Mouse (Mus musculus) intestine, postnatal 0 days (tissue): Measurements from ENCODE around the gene Sltm. TPM values are rescaled to one million over a fixed set of nuclear protein-coding genes. Genes with fewer than 3 reads are reported as not detected.

ENCODE experiments used
- ATAC-seq: fragments of 200-750 bp; cut with Nextera tagmentation; 2 replicates; pipeline ENCODE4 v1.8.0; 2017; ENCODE audit warnings: mild to moderate bottlenecking, moderate TSS enrichment, moderate library complexity
- H3K27ac ChIP-seq: fragments of 300-500 bp; sonication (generic); 2 replicates; pipeline ENCODE4 v1.5.1; 2014; ENCODE audit warnings: mild to moderate bottlenecking, low read depth, low read length, moderate library complexity
- H3K27me3 ChIP-seq: fragments of 300-500 bp; sonication (generic); replicated peaks from 2 replicates; pipeline ENCODE4 v1.6.1; 2014; ENCODE audit warnings: low read length, mixed read lengths; ENCODE audit not compliant: control insufficient read depth, insufficient read depth
- H3K36me3 ChIP-seq: fragments of 300-500 bp; sonication (generic); 2 replicates; pipeline ENCODE4 v1.6.1; 2014; ENCODE audit warnings: mild to moderate bottlenecking, moderate library complexity; ENCODE audit not compliant: control insufficient read depth, insufficient read depth
- H3K4me1 ChIP-seq: fragments of 300-500 bp; sonication (generic); replicated peaks from 2 replicates; pipeline ENCODE4 v1.6.1; 2014; ENCODE audit warnings: antibody characterized with exemption, low read length, mixed read lengths; ENCODE audit not compliant: control insufficient read depth, insufficient read depth
- H3K4me2 ChIP-seq: fragments of 300-500 bp; sonication (generic); replicated peaks from 2 replicates; pipeline ENCODE4 v1.6.1; 2014; ENCODE audit warnings: low read depth, mild to moderate bottlenecking, moderate library complexity
- H3K4me3 ChIP-seq: fragments of 300-500 bp; sonication (generic); 2 replicates; pipeline ENCODE4 v1.5.1; 2014; ENCODE audit warnings: low read depth, low read length
- H3K9ac ChIP-seq: fragments of 300-500 bp; sonication (generic); 2 replicates; pipeline ENCODE4 v1.6.1; 2014; ENCODE audit warnings: mild to moderate bottlenecking, low read depth, low read length
- H3K9me3 ChIP-seq: fragments of 300-500 bp; sonication (generic); 2 replicates; pipeline ENCODE4 v1.6.1; 2016; ENCODE audit warnings: mixed run types; ENCODE audit not compliant: control insufficient read depth
- CTCF ChIP-seq: sonication (generic); IDR thresholded peaks from 2 replicates; pipeline ENCODE4 v1.5.1; 2016; ENCODE audit warnings: low read depth, mild to moderate bottlenecking, control low read depth, antibody characterized with exemption, moderate library complexity
- WGBS: fragments of 180-500 bp; shearing (Covaris S2); extraction: QIAGEN DNeasy Blood & Tissue Kit; methylation state at CpG from one replicate; pipeline ENCODE4 v1.1.7; 2014; 5-methylcytosine and 5-hydroxymethylcytosine counted together
- polyA plus RNA-seq: library from polyadenylated mRNA; unstranded; fragments of >200 nt; fragmentation: Nextera tagmentation; extraction: Ambion mirVana; gene quantifications from 2 replicates; pipeline ENCODE4 v1.2.1, GENCODE M21; 2015

Sltm gene
- polyA plus RNA-seq, 1 experiment from 2014 or later, result 27.6 TPM

GRCm38 (mm10) chr9:70506186-70506585, 36.4 kb upstream of the Sltm start:
- H3K4me2 ChIP-seq, result no peak overlapping the region
- H3K27ac ChIP-seq, result no peak overlapping the region
- 64% methylated on average over 2 of the region's 2 CpGs for WGBS
- no peaks in the 10 kb centered on the region for H3K27me3 ChIP-seq
- H3K9me3 ChIP-seq, result no peaks in the 10 kb centered on the region
- no peaks in the 10 kb centered on the region for H3K36me3 ChIP-seq
- ATAC-seq, result no peak
- TF ChIP-seq CTCF, result no peak
- peaks cover 7% of the 10 kb centered on the region; the same call in 1 of the 2 replicates for H3K4me1 ChIP-seq
- no peak overlapping the region for H3K9ac ChIP-seq
- H3K4me3 ChIP-seq, result no peak overlapping the region

DNA sequence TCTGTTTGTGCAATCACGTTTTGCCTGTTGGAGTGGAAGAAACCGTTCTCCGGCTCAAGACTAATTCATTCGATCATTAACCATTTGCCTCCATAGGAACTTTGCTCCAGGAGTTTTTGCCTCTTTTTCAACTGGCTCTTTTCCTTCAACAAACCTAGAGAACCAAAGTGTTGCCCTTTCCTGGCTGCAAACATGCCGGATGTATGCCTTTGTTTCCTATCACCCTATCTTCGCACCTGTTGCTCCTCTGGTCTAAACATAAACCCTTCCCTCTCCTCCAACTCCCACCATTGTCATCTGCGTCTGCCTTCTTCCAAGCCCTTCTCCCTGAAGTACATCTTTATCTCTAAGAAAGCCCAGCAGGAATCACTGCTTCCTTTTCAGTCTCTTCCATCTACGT, 35.8 kb upstream of the Sltm start:
- H3K4me1 ChIP-seq, result peaks cover 7% of the 10 kb centered on the region; the same call in 1 of the 2 replicates
- no peak overlapping the region for H3K4me3 ChIP-seq
- no peaks in the 10 kb centered on the region for H3K9me3 ChIP-seq
- no peaks in the 10 kb centered on the region for H3K27me3 ChIP-seq
- TF ChIP-seq CTCF, result no peak
- no peak overlapping the region for H3K9ac ChIP-seq
- H3K4me2 ChIP-seq, result no peak overlapping the region
- 60% methylated on average over 8 of the region's 8 CpGs for WGBS
- no peaks in the 10 kb centered on the region for H3K36me3 ChIP-seq
- H3K27ac ChIP-seq, result no peak overlapping the region
- ATAC-seq, result no peak

- H3K4me3 ChIP-seq, result no peak overlapping the region
- H3K4me2 ChIP-seq, result no peak overlapping the region
- no peak overlapping the region for H3K9ac ChIP-seq
- peak overlapping the region; percentile 35 for H3K27ac ChIP-seq
- no peak for TF ChIP-seq CTCF
- H3K4me1 ChIP-seq, result peaks cover 3% of the 10 kb centered on the region; the same call in 1 of the 2 replicates
- no peaks in the 10 kb centered on the region for H3K9me3 ChIP-seq
- 43% methylated on average over 4 of the region's 4 CpGs for WGBS
- no peaks in the 10 kb centered on the region for H3K27me3 ChIP-seq
- peak; percentile 58; the same call in 1 of the 2 replicates for ATAC-seq
- no peaks in the 10 kb centered on the region for H3K36me3 ChIP-seq
Measured at GRCm38 (mm10) chr9:70509906-70510525, 32.5 kb upstream of the Sltm start.

- H3K4me3 ChIP-seq, result no peak overlapping the region
- H3K36me3 ChIP-seq, result no peaks in the 10 kb centered on the region
- 48% methylated on average over 10 of the region's 10 CpGs for WGBS
- peak; percentile 69 for TF ChIP-seq CTCF
- H3K9me3 ChIP-seq, result no peaks in the 10 kb centered on the region
- H3K4me1 ChIP-seq, result peaks cover 3% of the 10 kb centered on the region; the same call in 1 of the 2 replicates
- no peaks in the 10 kb centered on the region for H3K27me3 ChIP-seq
- H3K27ac ChIP-seq, result no peak overlapping the region
- ATAC-seq, result no peak
- H3K9ac ChIP-seq, result no peak overlapping the region
- no peak overlapping the region for H3K4me2 ChIP-seq
Measured at GRCm38 (mm10) chr9:70510998-70511583, 31.5 kb upstream of the Sltm start.

DNA sequence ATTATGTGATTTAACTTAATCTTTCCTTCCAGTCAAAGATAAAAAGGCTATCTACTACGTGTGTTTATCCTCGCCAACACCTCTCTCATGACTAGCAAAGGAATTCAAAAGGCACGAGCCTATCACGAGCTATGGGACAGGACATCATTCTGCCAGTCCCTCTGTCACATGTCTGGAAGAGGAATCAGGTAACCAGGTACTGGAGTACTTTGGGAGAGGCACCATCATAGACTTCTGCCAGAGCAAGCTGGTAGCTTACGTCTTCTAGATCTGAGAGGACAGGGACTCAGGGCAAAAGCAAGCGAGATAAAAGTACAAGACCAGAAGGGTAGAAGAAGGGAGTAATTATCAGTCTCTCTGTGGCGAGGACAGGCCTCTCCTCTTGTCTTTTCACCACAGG, 30.9 kb upstream of the Sltm start:
- H3K4me1 ChIP-seq, result peaks cover 3% of the 10 kb centered on the region; the same call in 1 of the 2 replicates
- H3K9ac ChIP-seq, result no peak overlapping the region
- no peak for TF ChIP-seq CTCF
- ATAC-seq, result no peak
- no peaks in the 10 kb centered on the region for H3K36me3 ChIP-seq
- no peaks in the 10 kb centered on the region for H3K9me3 ChIP-seq
- no peak overlapping the region for H3K27ac ChIP-seq
- no peaks in the 10 kb centered on the region for H3K27me3 ChIP-seq
- WGBS, result 74% methylated on average over 7 of the region's 7 CpGs
- H3K4me3 ChIP-seq, result no peak overlapping the region
- no peak overlapping the region for H3K4me2 ChIP-seq

DNA sequence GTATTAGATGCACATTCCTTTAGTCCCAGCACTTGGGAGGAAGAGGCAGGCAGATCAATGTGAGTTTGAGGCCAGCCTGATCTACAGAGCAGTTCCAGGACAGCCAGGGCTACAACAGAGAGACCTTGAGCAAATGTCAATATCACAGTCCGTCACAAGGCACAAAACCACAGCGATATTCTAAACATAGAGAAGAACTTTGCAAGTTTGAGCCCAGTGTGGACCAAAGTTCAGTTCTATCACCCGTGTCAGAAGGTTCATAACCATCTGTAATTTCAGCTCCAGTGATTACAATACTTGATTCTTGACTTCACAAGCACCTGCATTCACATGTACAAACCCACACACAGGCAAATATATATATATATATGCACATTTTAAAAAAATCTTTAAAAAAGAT, 21.9 kb upstream of the Sltm start:
- no peaks in the 10 kb centered on the region for H3K4me1 ChIP-seq
- H3K4me2 ChIP-seq, result no peak overlapping the region
- H3K27ac ChIP-seq, result no peak overlapping the region
- no peak for ATAC-seq
- H3K9ac ChIP-seq, result no peak overlapping the region
- no peaks in the 10 kb centered on the region for H3K27me3 ChIP-seq
- no peaks in the 10 kb centered on the region for H3K36me3 ChIP-seq
- no peak for TF ChIP-seq CTCF
- no peaks in the 10 kb centered on the region for H3K9me3 ChIP-seq
- H3K4me3 ChIP-seq, result no peak overlapping the region
- WGBS, result 60% methylated on average over 3 of the region's 3 CpGs
